Mouse (Mus musculus) forebrain, embryonic 16.5 days (tissue): ENCODE data around the gene Ccnd2. TPM values are rescaled to one million over a fixed set of nuclear protein-coding genes. Genes with fewer than 3 reads are reported as not detected.

ENCODE experiments used
- ATAC-seq: fragments of 200-750 bp; cut with Nextera tagmentation; 2 replicates; pipeline ENCODE4 v1.8.0; 2017; ENCODE audit warnings: mild to moderate bottlenecking, moderate library complexity
- H3K27ac ChIP-seq: fragments of 300-500 bp; sonication (generic); 2 replicates; pipeline ENCODE4 v1.5.1; 2014; ENCODE audit warnings: low read length, control low read depth
- H3K27me3 ChIP-seq: fragments of 300-500 bp; sonication (generic); replicated peaks from 2 replicates; pipeline ENCODE4 v1.6.1; 2014; ENCODE audit warnings: low read length; ENCODE audit not compliant: control insufficient read depth, insufficient read depth
- H3K36me3 ChIP-seq: fragments of 300-500 bp; sonication (generic); 2 replicates; pipeline ENCODE4 v1.6.1; 2014; ENCODE audit not compliant: control insufficient read depth, insufficient read depth
- H3K4me1 ChIP-seq: fragments of 300-500 bp; sonication (generic); replicated peaks from 2 replicates; pipeline ENCODE4 v1.6.1; 2014; ENCODE audit warnings: low read length; ENCODE audit not compliant: control insufficient read depth, insufficient read depth
- H3K4me2 ChIP-seq: fragments of 300-500 bp; sonication (generic); 2 replicates; pipeline ENCODE4 v1.6.1; 2014; ENCODE audit warnings: mild to moderate bottlenecking, low read length, control low read depth
- H3K4me3 ChIP-seq: fragments of 300-500 bp; sonication (generic); replicated peaks from 2 replicates; pipeline ENCODE4 v1.5.1; 2014; ENCODE audit warnings: mild to moderate bottlenecking, low read length, control low read depth
- H3K9ac ChIP-seq: fragments of 300-500 bp; sonication (generic); replicated peaks from 2 replicates; pipeline ENCODE4 v1.6.1; 2014; ENCODE audit warnings: low read depth, low read length, control low read depth
- H3K9me3 ChIP-seq: fragments of 300-500 bp; sonication (generic); 2 replicates; pipeline ENCODE4 v1.6.1; 2016; ENCODE audit warnings: low read length; ENCODE audit not compliant: control insufficient read depth
- WGBS: fragments of 180-500 bp; shearing (Covaris S2); extraction: QIAGEN DNeasy Blood & Tissue Kit; methylation state at CpG from one replicate; pipeline ENCODE4 v1.1.7; 2014; 5-methylcytosine and 5-hydroxymethylcytosine counted together
- polyA plus RNA-seq: library from polyadenylated mRNA; unstranded; fragments of >200 nt; fragmentation: Nextera tagmentation; extraction: Ambion mirVana; gene quantifications from 2 replicates; pipeline ENCODE4 v1.2.1, GENCODE M21; 2015

The Ccnd2 gene
- polyA plus RNA-seq = 1,169 and 1,368 TPM in 2 replicates

DNA sequence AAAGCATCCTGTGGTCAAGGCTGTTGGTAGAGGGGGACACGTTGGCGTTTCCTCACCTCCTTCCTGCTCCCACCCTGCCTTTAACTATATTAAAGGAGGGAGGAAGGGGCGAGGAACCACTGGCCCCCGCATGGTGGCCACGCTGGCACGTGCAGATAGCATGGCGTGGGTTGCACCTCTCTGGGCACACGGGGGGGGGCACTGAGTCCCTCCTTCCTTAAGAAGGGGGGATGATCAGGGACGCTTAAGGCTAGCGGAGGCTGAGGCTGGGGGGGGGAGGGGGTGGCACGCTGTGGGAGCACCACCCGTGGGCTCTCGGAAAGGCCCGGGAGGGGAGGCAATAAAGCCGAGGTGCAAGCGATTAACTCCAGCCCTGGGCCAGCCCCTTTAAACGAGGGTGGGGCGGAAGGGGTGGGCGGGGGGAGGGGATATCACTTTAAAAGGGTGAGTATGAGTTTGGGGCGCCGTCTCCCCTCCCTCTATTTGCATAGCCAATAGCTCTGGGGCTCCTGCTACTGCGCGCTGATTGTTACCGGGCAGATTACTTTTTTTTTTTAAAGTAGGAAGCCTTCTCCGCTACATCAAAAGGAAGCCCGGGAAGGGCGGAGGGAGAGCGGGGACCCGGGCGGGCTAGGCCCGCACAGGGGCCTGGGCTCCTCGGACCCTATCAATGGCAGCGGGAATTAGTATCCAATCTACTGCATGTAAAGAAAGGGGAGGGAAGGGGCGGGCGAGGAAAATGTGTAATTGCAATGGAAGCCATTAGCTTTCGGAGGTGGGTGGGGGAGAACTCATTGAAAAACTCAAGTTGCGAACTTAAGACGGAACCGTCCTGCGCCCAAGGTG is at the start of gene Ccnd2:
TSS of gene Ccnd2 (minus strand) at position 88 of the 846 bp plus-strand sequence.
- Histone ChIP-seq H3K4me2 (peak within 1 kb of the TSS; percentile 85), H3K4me3 (peak within 1 kb of the TSS; percentile 53), H3K9me3 (no peaks in the 10 kb centered on the region), H3K9ac (peak within 1 kb of the TSS; percentile 63), H3K36me3 (no peaks in the 10 kb centered on the region), H3K27ac (peak within 1 kb of the TSS; percentile 60), H3K4me1 (peaks cover 64% of the 10 kb centered on the region), H3K27me3 (peaks cover 27% of the 10 kb centered on the region)
- peak; percentile 62 for ATAC-seq
- under 1% methylated on average over 40 of the region's 40 CpGs for WGBS

DNA sequence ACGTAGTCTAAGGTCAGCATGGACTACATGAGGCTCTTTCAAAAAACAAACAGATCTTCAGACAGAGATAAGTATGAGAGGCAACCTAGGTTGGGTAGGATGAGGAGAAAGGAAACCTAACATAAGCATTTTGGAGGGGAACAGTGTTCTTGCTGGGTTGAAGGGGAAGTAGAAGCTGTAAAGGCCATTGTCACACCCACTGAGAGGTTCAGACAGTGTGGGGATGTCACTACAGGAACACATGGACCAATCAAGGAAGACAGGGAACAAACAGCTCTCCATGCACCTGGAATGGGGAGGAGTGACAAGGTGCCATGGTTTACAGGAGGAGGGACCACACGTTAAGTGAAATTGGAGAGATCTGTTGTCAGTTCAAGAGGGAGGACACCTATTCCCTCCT is 45.0 kb upstream of the Ccnd2 start:
- H3K27me3 ChIP-seq = no peaks in the 10 kb centered on the region
- 87% methylated on average over 2 of the region's 2 CpGs for WGBS
- ATAC-seq = no peak
- H3K4me1 ChIP-seq = no peaks in the 10 kb centered on the region
- H3K9me3 ChIP-seq = no peaks in the 10 kb centered on the region
- no peaks in the 10 kb centered on the region for H3K36me3 ChIP-seq
- H3K9ac ChIP-seq = no peak overlapping the region
- no peak overlapping the region for H3K4me3 ChIP-seq
- no peak overlapping the region for H3K4me2 ChIP-seq
- H3K27ac ChIP-seq = no peak overlapping the region

DNA sequence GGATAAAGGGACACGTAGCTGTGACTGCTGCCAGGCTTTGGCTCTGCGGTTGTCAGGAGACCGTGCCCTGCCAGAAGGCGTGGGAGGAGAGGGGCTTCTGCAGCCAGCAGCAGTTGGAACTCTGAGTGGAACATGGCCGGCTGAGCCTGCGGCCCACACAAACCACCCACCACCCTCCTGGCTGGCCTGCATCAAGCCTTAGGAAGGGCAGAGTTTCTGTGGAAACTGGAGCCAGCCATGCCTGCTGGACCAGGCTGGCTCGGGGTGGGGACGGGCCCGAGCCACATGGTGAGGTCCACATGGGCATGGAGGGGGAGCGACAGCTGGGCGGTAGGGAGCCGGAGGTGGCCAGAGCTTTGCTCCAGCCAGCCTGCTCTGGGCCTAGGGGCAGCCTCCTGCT is 29.3 kb upstream of the Ccnd2 start:
- WGBS = 64% methylated on average over 12 of the region's 12 CpGs
- H3K27ac ChIP-seq = no peak overlapping the region
- no peaks in the 10 kb centered on the region for H3K27me3 ChIP-seq
- no peak overlapping the region for H3K4me3 ChIP-seq
- no peak for ATAC-seq
- H3K9ac ChIP-seq = no peak overlapping the region
- peaks cover 6% of the 10 kb centered on the region; the same call in 1 of the 2 replicates for H3K4me1 ChIP-seq
- no peak overlapping the region for H3K4me2 ChIP-seq
- no peaks in the 10 kb centered on the region for H3K36me3 ChIP-seq
- H3K9me3 ChIP-seq = no peaks in the 10 kb centered on the region

DNA sequence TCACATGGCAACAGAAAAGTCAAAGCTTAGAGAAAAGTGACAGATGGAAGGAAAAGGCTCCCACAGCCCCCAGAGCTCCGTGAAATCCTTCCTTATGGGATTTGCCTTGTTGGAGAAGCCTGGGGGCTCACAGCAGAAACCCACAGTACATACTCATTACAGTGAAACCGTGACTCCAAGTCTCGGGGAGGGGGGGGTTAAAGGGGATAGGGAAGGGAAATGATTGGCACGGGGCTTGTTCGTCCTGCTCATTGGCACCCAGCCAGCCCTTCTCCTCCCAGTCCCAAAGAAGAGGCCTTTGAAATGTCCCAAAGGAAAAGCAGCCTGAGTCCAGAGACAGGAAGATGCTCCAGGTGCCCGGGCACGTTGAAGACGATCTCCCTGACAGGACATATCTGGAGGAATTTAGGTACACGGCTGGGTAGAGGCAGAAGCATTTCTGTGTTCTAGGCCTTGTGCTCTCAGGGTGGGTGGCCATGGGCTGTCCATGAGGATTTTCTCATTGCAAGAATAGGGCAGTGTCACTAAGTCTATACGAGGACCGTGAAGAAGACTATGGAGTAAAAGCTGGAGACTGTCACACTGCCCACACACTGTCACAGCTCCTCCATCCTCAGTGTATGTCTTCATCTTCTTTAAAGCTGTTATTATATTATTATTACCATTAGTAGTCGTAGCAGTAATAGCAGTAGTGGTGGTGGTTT is 27.2 kb upstream of the Ccnd2 start:
- no peaks in the 10 kb centered on the region for H3K9me3 ChIP-seq
- peaks cover 6% of the 10 kb centered on the region; the same call in 1 of the 2 replicates for H3K4me1 ChIP-seq
- H3K27me3 ChIP-seq = no peaks in the 10 kb centered on the region
- H3K27ac ChIP-seq = no peak overlapping the region
- no peaks in the 10 kb centered on the region for H3K36me3 ChIP-seq
- no peak overlapping the region for H3K4me3 ChIP-seq
- no peak overlapping the region for H3K9ac ChIP-seq
- H3K4me2 ChIP-seq = no peak overlapping the region
- WGBS = 42% methylated on average over 12 of the region's 12 CpGs
- no peak for ATAC-seq

DNA sequence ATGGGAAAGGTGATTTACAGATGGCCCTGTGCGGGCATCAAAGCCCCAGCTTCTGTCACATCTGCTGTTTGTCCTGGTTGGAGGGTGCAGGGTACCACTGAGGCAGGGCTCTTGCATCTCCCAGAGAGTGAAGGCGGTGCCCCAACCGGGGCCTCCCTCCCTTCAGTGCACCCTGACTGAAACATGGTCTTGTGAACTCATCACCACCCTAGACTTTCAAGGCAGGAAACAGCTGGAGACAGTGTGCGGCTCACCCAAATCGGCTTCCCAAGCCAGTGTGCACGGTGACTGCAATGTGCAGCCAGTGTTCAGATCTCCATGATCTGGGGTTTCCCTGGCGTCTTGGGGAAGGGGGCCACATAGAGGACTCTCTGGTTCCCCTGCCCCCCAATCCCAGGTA is 26.0 kb upstream of the Ccnd2 start:
- Histone ChIP-seq H3K9ac (no peak overlapping the region), H3K27me3 (no peaks in the 10 kb centered on the region), H3K4me1 (peaks cover 6% of the 10 kb centered on the region; the same call in 1 of the 2 replicates), H3K4me3 (no peak overlapping the region), H3K36me3 (no peaks in the 10 kb centered on the region), H3K9me3 (no peaks in the 10 kb centered on the region), H3K27ac (no peak overlapping the region), H3K4me2 (no peak overlapping the region)
- ATAC-seq = no peak
- 91% methylated on average over 7 of the region's 7 CpGs for WGBS

DNA sequence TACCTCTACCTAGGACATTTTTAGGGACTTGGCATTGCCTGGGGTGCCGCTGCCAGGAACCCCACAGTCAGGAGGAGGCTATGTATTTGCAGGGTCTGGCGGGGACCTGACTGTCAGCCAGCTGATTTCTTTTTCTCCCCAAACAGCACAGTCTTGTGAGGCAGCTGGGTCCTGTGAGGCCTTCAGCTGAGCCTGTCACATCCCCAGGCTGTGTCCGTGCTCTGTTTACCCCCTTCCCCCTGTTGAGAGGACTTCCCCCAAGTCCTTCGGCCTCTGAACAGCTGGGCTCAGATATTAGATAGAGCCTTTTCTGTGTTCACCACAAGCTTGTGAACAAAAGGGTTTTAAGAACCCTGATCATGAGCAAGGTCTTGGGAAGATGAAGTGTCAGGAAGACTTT is 25.4 kb upstream of the Ccnd2 start:
- Histone ChIP-seq H3K27me3 (no peaks in the 10 kb centered on the region), H3K4me1 (peaks cover 6% of the 10 kb centered on the region; the same call in 1 of the 2 replicates), H3K27ac (no peak overlapping the region), H3K36me3 (no peaks in the 10 kb centered on the region), H3K9ac (no peak overlapping the region), H3K9me3 (no peaks in the 10 kb centered on the region), H3K4me3 (no peak overlapping the region), H3K4me2 (no peak overlapping the region)
- 51% methylated on average over 4 of the region's 4 CpGs for WGBS
- ATAC-seq = no peak

DNA sequence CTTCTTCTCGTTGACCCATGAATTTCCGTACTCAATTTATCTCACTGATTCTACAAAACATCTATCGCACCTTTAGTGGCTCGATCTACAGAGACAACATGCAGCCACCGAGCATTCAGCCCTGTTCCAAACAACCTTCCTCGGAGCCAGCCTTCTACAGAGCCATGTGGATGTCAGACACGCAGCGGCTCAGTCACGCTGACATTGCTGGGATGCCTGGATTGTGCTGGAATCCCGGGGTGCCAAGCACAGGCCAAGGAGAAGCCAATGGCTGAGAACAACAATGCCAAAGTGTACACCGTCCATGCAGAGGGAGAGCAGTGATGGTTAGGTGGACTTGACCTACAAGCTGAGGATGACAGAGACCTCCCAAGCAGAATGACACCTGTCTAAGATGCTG is 20.5 kb upstream of the Ccnd2 start:
- no peaks in the 10 kb centered on the region; the same call in 1 of the 2 replicates for H3K4me1 ChIP-seq
- 88% methylated on average over 11 of the region's 11 CpGs for WGBS
- H3K4me3 ChIP-seq = no peak overlapping the region
- H3K27me3 ChIP-seq = no peaks in the 10 kb centered on the region
- ATAC-seq = no peak
- no peak overlapping the region for H3K9ac ChIP-seq
- no peak overlapping the region for H3K27ac ChIP-seq
- H3K9me3 ChIP-seq = no peaks in the 10 kb centered on the region
- no peak overlapping the region for H3K4me2 ChIP-seq
- no peaks in the 10 kb centered on the region for H3K36me3 ChIP-seq

DNA sequence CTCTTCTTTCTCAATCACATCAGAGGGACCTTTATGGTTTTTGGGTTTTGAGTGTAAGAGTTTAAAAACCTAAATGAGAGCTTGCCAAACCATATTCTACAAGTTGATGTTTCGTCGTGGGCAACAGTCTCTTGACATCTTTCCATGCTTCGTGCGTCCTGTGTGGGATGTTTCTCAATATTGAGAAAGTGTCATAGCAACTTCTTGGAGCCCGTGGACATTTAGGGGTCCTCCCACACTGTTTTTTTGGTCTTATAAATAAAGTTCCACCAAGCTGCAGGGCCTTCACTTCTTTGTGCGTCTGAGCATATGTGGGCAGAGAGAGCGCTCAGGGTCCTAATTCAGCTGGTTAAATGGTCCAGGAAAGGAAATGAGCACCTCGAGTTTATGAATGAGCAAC is 18.7 kb upstream of the Ccnd2 start:
- no peak overlapping the region for H3K4me3 ChIP-seq
- no peaks in the 10 kb centered on the region for H3K9me3 ChIP-seq
- WGBS = 87% methylated on average over 8 of the region's 8 CpGs
- H3K36me3 ChIP-seq = no peaks in the 10 kb centered on the region
- H3K27ac ChIP-seq = no peak overlapping the region
- H3K4me1 ChIP-seq = no peaks in the 10 kb centered on the region
- H3K27me3 ChIP-seq = no peaks in the 10 kb centered on the region
- no peak overlapping the region for H3K4me2 ChIP-seq
- no peak overlapping the region for H3K9ac ChIP-seq
- no peak for ATAC-seq

DNA sequence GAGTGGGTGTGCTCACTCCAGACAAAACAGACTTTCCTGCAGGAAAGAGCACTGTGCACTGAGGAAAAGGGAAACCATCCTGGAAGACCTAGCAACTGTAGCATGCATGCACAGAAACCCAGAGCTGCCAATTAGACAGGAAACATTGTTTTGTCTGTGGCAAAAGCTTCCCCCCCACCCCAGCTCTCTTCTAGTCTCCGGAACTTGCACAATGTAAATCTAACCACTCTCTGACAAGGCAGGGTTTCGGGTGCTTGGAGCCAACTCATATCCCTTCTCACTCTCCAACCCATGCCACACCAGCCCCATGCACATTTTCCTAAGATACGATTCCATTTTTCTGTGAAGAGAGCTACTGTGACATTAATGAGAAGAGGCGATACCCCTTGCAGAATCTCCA is 13.7 kb upstream of the Ccnd2 start:
- ATAC-seq = no peak
- no peak overlapping the region for H3K9ac ChIP-seq
- H3K4me2 ChIP-seq = no peak overlapping the region
- WGBS = 64% methylated on average over 4 of the region's 4 CpGs
- H3K4me3 ChIP-seq = no peak overlapping the region
- H3K27me3 ChIP-seq = no peaks in the 10 kb centered on the region
- H3K9me3 ChIP-seq = no peaks in the 10 kb centered on the region
- no peaks in the 10 kb centered on the region for H3K4me1 ChIP-seq
- no peak overlapping the region for H3K27ac ChIP-seq
- no peaks in the 10 kb centered on the region for H3K36me3 ChIP-seq
